Mouse (Mus musculus): ENCODE measurements around the gene Srm.

The Srm gene

GRCm38 (mm10) chr4:148633395-148634061, 42.2 kb downstream of the Srm start:
- no peak for DNase-seq (ENCODE audit: low read depth, low spot score)

GRCm38 (mm10) chr4:148635309-148635708, 44.0 kb downstream of the Srm start:
- no peak for DNase-seq (ENCODE audit: low read depth, low spot score)

GRCm38 (mm10) chr4:148638302-148638701, 47.0 kb downstream of the Srm start:
- peak; percentile 39 for DNase-seq (ENCODE audit: low read depth, low spot score)

- DNase-seq (ENCODE audit: low read depth, low spot score), result no peak
These were observed 48.2 kb downstream of the Srm start for GRCm38 (mm10) chr4:148639455-148639854.

GRCm38 (mm10) chr4:148641121-148641520, 49.8 kb downstream of the Srm start:
- DNase-seq (ENCODE audit: low read depth, low spot score), result no peak

- DNase-seq (ENCODE audit: low read depth, low spot score), result no peak
These were observed 52.2 kb downstream of the Srm start, which contains the start of gene Gm572 for GRCm38 (mm10) chr4:148643291-148644156. Gene Gm572, plus strand, starts transcription at chr4:148643317.

- DNase-seq (ENCODE audit: low read depth, low spot score), result peak; percentile 85
These were observed 52.8 kb downstream of the Srm start for GRCm38 (mm10) chr4:148644157-148644511.

Measured in CD4-positive, CD25-positive, alpha-beta regulatory T cell, adult 2 months (primary cell).